Mouse (Mus musculus) hindlimb bud, embryonic 11.5 days (tissue): ENCODE measurements around the gene Vmn2r7.
"Not testable (repeated sequence)": the region's sequence is repeated elsewhere in the genome, so short reads cannot be mapped to it uniquely, and the experiment has no call there.

Source experiments
- DNase-seq: peaks from one replicate; pipeline ENCODE4 v3.0.0-alpha.2; 2012; ENCODE audit warnings: low read depth, low spot score; ENCODE audit errors: extremely low spot score

The Vmn2r7 gene

GRCm38 (mm10) chr3:64844665-64845064 is at the start of gene Vmn2r7:
TSS of gene Vmn2r7 (minus strand) at chr3:64844765.
- DNase-seq: not testable (repeated sequence)

GRCm38 (mm10) chr3:64889725-64890124 is 45.2 kb upstream of the Vmn2r7 start:
- no peak for DNase-seq

GRCm38 (mm10) chr3:64878199-64878977 is 33.8 kb upstream of the Vmn2r7 start:
- DNase-seq: no peak

- DNase-seq: no peak
Measured at GRCm38 (mm10) chr3:64876669-64877068, 32.1 kb upstream of the Vmn2r7 start.

GRCm38 (mm10) chr3:64842881-64843280 is 1.7 kb downstream of the Vmn2r7 start:
- no peak for DNase-seq

- peak; percentile 76 for DNase-seq
Measured at GRCm38 (mm10) chr3:64842299-64842698, 2.3 kb downstream of the Vmn2r7 start.

- no peak for DNase-seq
Measured at GRCm38 (mm10) chr3:64831134-64831533, 13.4 kb downstream of the Vmn2r7 start.

- no peak for DNase-seq
Measured at GRCm38 (mm10) chr3:64791245-64791591, 53.3 kb downstream of the Vmn2r7 start.

GRCm38 (mm10) chr3:64790509-64791244 is 53.9 kb downstream of the Vmn2r7 start:
- DNase-seq: peak; percentile 20

- no peak for DNase-seq
Measured at GRCm38 (mm10) chr3:64782901-64783300, 61.7 kb downstream of the Vmn2r7 start.

GRCm38 (mm10) chr3:64772132-64772531 is 72.4 kb downstream of the Vmn2r7 start:
- no peak for DNase-seq

- no peak for DNase-seq
Measured at GRCm38 (mm10) chr3:64756145-64756544, 88.4 kb downstream of the Vmn2r7 start.

GRCm38 (mm10) chr3:64727187-64727970 is 117.2 kb downstream of the Vmn2r7 start:
- DNase-seq: not testable (repeated sequence)

- DNase-seq: not testable (repeated sequence)
Measured at GRCm38 (mm10) chr3:64725736-64726135, 118.8 kb downstream of the Vmn2r7 start.

- not testable (repeated sequence) for DNase-seq
Measured at GRCm38 (mm10) chr3:64676069-64676468, 168.5 kb downstream of the Vmn2r7 start.
